Mouse (Mus musculus) forebrain, embryonic 15.5 days (tissue): ENCODE data around the gene Nsf. TPM values are rescaled to one million over a fixed set of nuclear protein-coding genes. Genes with fewer than 3 reads are reported as not detected.
"Not testable (repeated sequence)": the region's sequence is repeated elsewhere in the genome, so short reads cannot be mapped to it uniquely, and the experiment has no call there.

Experiments
- ATAC-seq: fragments of 200-750 bp; cut with Nextera tagmentation; replicated peaks from 2 replicates; pipeline ENCODE4 v1.8.0; 2017; ENCODE audit warnings: mild to moderate bottlenecking, moderate TSS enrichment, moderate library complexity
- H3K27ac ChIP-seq: fragments of 300-500 bp; sonication (generic); replicated peaks from 2 replicates; pipeline ENCODE4 v1.5.1; 2015; ENCODE audit warnings: mild to moderate bottlenecking, inconsistent platforms
- H3K27me3 ChIP-seq: fragments of 300-500 bp; sonication (generic); 2 replicates; pipeline ENCODE4 v1.6.1; 2015; ENCODE audit warnings: inconsistent platforms
- H3K36me3 ChIP-seq: fragments of 300-500 bp; sonication (generic); 2 replicates; pipeline ENCODE4 v1.6.1; 2015; ENCODE audit warnings: mild to moderate bottlenecking, inconsistent platforms
- H3K4me1 ChIP-seq: fragments of 300-500 bp; sonication (generic); 2 replicates; pipeline ENCODE4 v1.6.1; 2015; ENCODE audit warnings: inconsistent platforms
- H3K4me2 ChIP-seq: fragments of 300-500 bp; sonication (generic); replicated peaks from 2 replicates; pipeline ENCODE4 v1.6.1; 2015; ENCODE audit warnings: mild to moderate bottlenecking, inconsistent platforms
- H3K4me3 ChIP-seq: fragments of 300-500 bp; sonication (generic); 2 replicates; pipeline ENCODE4 v1.5.1; 2015; ENCODE audit warnings: mild to moderate bottlenecking, inconsistent platforms
- H3K9ac ChIP-seq: fragments of 300-500 bp; sonication (generic); replicated peaks from 2 replicates; pipeline ENCODE4 v1.6.1; 2015; ENCODE audit warnings: mild to moderate bottlenecking, inconsistent platforms
- H3K9me3 ChIP-seq: fragments of 300-500 bp; sonication (generic); 2 replicates; pipeline ENCODE4 v1.6.1; 2016; ENCODE audit warnings: inconsistent platforms
- WGBS: fragments of 180-500 bp; shearing (Covaris S2); methylation state at CpG from one replicate; pipeline ENCODE4 v1.1.7; 2015; ENCODE audit warnings: mixed read lengths; 5-methylcytosine and 5-hydroxymethylcytosine counted together
- polyA plus RNA-seq: library from polyadenylated mRNA; unstranded; fragments of >200 nt; fragmentation: Nextera tagmentation; extraction: Ambion mirVana; gene quantifications from 2 replicates; pipeline ENCODE4 v1.2.1, GENCODE M21; 2015

The Nsf gene
- polyA plus RNA-seq: 94.5 and 94.7 TPM in 2 replicates

DNA sequence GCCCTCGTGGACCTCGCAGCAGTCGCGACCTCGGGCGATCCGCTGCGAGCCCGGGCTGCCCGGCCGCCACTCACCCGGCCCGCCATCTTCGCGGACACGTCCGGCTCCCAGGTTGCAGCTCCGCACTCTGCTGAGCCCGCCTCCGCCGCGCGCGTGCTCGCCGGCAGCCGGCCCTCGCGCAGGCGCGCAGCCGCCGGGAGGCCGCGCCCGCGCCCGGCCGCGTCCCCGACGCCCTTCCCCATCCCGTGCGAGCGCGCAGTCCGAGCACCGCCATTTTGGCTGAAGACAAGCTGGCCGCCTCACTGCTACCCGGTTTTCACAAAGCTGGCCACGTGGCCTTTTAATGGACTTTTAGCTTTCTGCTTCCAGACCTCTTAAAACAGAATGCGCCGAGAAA lies at the start of gene Nsf:
Gene Nsf (minus strand): TSS at position 161 of the 397 bp plus-strand sequence.
- peaks cover 22% of the 10 kb centered on the region for H3K4me1 ChIP-seq
- H3K4me2 ChIP-seq: peak within 1 kb of the TSS; percentile 51
- no peaks in the 10 kb centered on the region for H3K36me3 ChIP-seq
- H3K27ac ChIP-seq: peak within 1 kb of the TSS; percentile 65
- H3K4me3 ChIP-seq: peak within 1 kb of the TSS; percentile 75
- WGBS: under 1% methylated on average over 52 of the region's 53 CpGs
- peak; percentile 93 for ATAC-seq
- H3K9me3 ChIP-seq: no peaks in the 10 kb centered on the region
- H3K27me3 ChIP-seq: no peaks in the 10 kb centered on the region
- H3K9ac ChIP-seq: peak within 1 kb of the TSS; percentile 83

DNA sequence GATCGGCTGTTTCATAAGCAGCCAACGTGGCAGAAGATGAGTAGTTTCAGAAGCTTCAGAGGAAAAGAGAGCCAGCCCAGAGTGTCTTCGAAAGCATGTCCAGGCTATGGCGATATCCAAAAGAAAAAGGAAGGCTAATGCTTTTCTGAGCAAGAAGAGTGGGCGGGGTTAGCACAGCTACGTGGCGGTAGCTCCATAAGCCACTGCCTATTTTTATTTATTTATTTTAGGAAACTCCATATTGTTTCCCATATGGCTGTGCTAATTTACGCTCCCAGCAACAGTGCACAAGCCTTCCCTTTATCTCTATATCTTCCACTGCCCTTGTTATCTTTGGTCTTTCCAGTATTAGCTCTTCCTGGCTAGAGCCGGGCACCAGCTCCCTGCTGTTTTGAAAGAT lies 49.5 kb upstream of the Nsf start:
- Histone ChIP-seq H3K27me3 (no peaks in the 10 kb centered on the region), H3K27ac (no peak overlapping the region), H3K9me3 (no peaks in the 10 kb centered on the region), H3K4me1 (no peaks in the 10 kb centered on the region), H3K9ac (no peak overlapping the region), H3K4me2 (no peak overlapping the region), H3K36me3 (no peaks in the 10 kb centered on the region), H3K4me3 (no peak overlapping the region)
- WGBS: 63% methylated on average over 9 of the region's 9 CpGs
- ATAC-seq: no peak

DNA sequence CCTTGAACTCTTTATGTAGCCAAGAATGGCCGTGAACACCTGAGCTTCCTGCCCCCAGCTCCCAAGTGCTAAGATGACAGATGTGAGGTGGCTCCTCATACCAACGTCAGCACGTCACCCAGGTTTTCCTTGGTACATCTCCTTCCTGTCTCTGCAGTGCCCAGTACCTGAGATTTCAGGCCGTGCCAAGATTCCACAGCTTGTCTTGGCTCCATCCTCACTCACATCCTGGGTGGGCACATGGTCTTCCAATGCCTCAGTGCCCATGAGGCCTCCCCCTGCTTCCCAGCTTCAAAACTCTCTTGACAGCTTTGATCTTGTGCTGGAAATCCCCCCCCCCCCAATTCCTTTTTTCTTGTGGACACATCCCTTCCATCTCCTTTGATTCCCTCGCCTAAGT lies 48.3 kb upstream of the Nsf start:
- WGBS: 89% methylated on average over 5 of the region's 5 CpGs
- Histone ChIP-seq H3K4me2 (no peak overlapping the region), H3K9ac (no peak overlapping the region), H3K4me3 (no peak overlapping the region), H3K4me1 (no peaks in the 10 kb centered on the region), H3K9me3 (no peaks in the 10 kb centered on the region), H3K36me3 (no peaks in the 10 kb centered on the region), H3K27ac (no peak overlapping the region), H3K27me3 (no peaks in the 10 kb centered on the region)
- no peak for ATAC-seq

DNA sequence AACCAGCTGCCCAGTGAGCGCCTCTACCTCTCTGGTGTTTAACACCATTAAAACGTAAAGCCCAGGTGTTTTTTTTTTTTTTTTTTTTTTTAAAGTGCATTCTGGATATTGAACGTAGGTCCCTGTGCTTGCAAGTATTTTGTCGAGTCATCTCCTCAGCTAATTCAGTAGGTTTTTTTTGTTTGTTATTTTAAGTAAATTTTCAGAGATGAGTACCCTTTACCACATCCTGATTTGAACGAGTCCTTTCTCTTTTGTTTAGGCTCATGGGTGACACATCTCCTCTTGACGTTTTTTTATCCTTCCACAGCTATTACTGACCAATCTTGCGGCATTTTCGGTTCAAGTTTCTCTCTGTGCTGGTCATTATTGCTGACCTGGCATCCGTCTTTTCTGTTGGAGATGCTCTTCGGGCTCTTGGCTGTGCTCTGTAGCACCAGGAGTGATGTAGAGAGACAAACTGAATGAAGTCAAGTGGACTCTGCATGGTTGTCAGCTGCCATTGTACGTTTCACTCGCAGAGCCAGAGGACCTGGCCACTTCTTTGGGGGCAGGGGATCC lies 47.6 kb upstream of the Nsf start:
- no peak overlapping the region for H3K4me2 ChIP-seq
- no peaks in the 10 kb centered on the region for H3K27me3 ChIP-seq
- no peaks in the 10 kb centered on the region for H3K36me3 ChIP-seq
- H3K27ac ChIP-seq: no peak overlapping the region
- 87% methylated on average over 12 of the region's 12 CpGs for WGBS
- no peaks in the 10 kb centered on the region for H3K9me3 ChIP-seq
- H3K4me3 ChIP-seq: no peak overlapping the region
- ATAC-seq: no peak
- H3K4me1 ChIP-seq: no peaks in the 10 kb centered on the region
- no peak overlapping the region for H3K9ac ChIP-seq

DNA sequence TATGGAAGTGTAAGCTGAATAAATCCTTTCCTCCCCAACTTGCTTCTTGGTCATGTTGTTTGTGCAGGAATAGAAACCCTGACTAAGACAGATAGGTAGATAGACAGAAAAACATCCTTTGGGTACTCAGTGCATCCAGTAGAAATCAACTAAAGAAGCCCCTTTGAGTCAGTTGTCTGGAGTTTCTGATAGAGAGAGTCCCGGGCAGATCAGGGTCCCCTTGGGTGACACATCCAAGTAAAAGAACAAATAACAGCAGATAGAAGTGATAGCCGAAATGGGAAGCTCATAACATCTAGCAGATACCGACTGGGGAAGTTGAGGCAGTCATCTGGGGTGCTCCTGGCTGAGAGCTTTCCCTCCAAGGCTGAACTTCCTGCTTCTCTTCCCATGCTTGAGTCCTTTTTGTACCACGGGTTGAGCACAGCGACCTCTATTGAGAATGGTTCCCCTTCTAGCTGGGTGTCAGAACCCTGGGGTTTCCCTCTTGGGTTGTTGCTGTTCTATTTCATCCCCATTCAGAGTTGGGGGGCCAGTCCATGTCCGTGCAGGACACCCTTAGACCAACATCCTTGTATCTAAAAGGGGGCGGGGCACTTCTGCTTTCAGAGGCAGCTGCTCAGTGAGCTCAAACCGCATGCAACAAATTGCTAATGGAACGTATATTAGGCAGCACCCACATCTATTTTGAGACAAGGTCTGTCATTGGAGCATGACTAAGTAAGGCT lies 47.0 kb upstream of the Nsf start:
- H3K9ac ChIP-seq: no peak overlapping the region
- H3K27me3 ChIP-seq: no peaks in the 10 kb centered on the region
- H3K4me2 ChIP-seq: no peak overlapping the region
- no peaks in the 10 kb centered on the region for H3K36me3 ChIP-seq
- WGBS: 82% methylated on average over 9 of the region's 9 CpGs
- ATAC-seq: no peak
- no peak overlapping the region for H3K27ac ChIP-seq
- H3K4me3 ChIP-seq: no peak overlapping the region
- no peaks in the 10 kb centered on the region for H3K4me1 ChIP-seq
- no peaks in the 10 kb centered on the region for H3K9me3 ChIP-seq

DNA sequence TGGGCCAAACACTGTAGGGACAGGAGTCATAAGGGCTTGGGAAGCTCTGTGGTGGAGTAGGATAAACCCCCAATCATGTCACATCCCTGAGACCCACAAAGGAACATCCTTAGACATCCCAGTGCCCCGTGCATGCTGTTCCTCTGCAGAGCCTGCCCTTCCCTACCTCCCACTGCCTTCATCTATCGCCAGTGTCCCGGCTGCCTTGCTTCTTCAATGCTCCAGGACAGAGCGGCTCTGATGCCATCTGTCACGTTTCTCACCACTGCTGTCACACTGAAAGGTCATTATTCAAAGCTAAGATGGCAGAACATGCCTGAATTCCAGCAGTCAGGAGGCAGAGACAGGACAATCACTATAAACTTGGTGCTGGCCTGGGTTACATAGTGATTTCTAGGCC lies 44.9 kb upstream of the Nsf start:
- Histone ChIP-seq H3K36me3 (no peaks in the 10 kb centered on the region), H3K4me2 (no peak overlapping the region), H3K27ac (no peak overlapping the region), H3K9ac (no peak overlapping the region), H3K4me3 (no peak overlapping the region), H3K4me1 (no peaks in the 10 kb centered on the region), H3K9me3 (no peaks in the 10 kb centered on the region), H3K27me3 (no peaks in the 10 kb centered on the region)
- 69% methylated on average over 5 of the region's 5 CpGs for WGBS
- no peak for ATAC-seq

DNA sequence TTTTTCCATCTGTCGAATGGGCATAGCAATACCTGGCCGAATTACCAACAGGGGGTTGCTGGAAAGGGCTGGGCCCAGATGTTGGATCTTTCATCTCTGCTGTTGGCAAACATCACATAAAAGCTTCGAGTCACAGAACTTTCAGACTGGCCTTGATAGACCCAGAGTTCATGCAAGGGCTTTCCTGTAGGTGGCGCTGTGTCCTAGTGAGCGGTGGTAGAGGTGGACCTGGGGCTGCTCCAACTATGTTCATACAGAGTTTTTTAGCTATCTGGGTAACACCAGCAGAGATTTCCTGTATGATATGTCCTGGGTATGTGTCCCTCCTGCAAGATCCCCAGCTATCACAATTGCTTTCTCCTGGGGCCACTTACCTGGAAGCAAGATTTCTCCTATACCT lies 43.5 kb upstream of the Nsf start:
- Histone ChIP-seq H3K27ac (no peak overlapping the region), H3K36me3 (no peaks in the 10 kb centered on the region), H3K27me3 (no peaks in the 10 kb centered on the region), H3K4me3 (no peak overlapping the region), H3K4me1 (no peaks in the 10 kb centered on the region), H3K4me2 (no peak overlapping the region), H3K9me3 (no peaks in the 10 kb centered on the region), H3K9ac (no peak overlapping the region)
- no peak for ATAC-seq
- 11% methylated on average over 5 of the region's 5 CpGs for WGBS

DNA sequence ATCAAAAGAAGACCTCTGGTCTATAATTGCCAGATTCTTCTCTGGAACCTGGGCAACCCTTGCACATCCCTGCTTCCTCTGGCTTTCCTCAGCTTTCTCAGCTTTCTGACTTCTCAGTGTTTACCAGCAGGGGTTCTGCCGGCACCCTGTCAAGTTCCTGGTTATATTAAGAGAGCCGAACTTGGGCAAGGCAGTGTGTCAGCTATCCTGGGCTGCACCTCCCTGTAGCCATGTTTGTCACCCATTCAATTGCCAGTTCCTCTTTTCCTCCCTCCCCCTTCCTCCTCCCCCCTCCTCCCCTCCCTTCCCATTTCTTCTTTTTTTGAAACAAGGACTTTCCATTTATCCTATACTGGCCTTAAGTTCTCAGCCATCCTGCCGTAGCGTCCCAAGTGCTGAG lies 38.8 kb upstream of the Nsf start:
- H3K4me1 ChIP-seq: no peaks in the 10 kb centered on the region
- ATAC-seq: no peak
- no peaks in the 10 kb centered on the region for H3K9me3 ChIP-seq
- 64% methylated on average over 4 of the region's 4 CpGs for WGBS
- no peak overlapping the region for H3K4me2 ChIP-seq
- H3K27ac ChIP-seq: no peak overlapping the region
- no peak overlapping the region for H3K9ac ChIP-seq
- no peak overlapping the region for H3K4me3 ChIP-seq
- no peaks in the 10 kb centered on the region for H3K27me3 ChIP-seq
- H3K36me3 ChIP-seq: no peaks in the 10 kb centered on the region

DNA sequence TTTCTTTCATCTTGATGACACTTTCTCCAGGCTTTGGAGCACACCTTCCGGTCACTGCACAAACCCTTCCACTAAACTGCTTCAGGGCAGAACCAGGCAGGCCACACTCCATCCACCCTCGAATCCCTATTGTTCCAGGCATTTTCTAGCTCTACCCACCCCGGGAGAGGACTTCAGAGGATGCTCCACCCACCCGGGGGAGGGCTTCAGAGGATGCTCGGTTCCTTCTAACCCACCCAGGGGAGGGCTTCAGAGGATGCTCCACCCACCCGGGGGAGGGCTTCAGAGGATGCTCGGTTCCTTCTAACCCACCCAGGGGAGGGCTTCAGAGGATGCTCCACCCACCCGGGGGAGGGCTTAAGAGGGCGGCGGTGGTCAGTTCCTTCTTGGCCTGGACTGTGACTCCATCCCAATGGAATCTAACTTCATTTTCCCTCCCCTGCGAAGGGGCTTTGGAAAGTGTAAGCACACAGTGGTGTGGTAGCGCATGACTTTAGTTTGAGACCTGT lies 36.2 kb upstream of the Nsf start:
- H3K36me3 ChIP-seq, H3K27me3 ChIP-seq, H3K9me3 ChIP-seq, H3K4me2 ChIP-seq, H3K9ac ChIP-seq, H3K27ac ChIP-seq, H3K4me3 ChIP-seq, H3K4me1 ChIP-seq: not testable (repeated sequence)
- 13% methylated on average over 12 of the region's 12 CpGs for WGBS
- peak; percentile 75 for ATAC-seq

DNA sequence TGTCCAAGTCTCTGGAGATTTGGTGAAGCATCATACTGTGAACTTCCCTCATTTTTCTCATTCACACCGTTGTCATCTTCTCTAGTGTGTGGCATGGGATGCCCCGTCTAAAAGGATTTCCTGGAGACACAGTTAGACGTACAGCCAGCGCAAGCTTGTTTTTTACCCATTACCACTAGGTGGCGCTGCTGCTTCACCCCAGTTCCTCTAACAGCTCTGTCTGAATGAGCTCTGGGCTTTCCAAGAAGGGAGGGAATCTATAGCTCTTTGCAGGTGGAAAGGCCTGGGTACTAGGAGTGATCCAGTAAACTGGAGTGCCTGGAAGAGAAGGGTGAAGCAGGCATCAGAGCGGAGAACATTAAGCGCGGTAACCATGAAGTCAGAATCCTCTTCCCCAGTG lies 33.6 kb upstream of the Nsf start:
- Histone ChIP-seq H3K4me3 (no peak overlapping the region), H3K27ac (no peak overlapping the region), H3K4me1 (no peaks in the 10 kb centered on the region), H3K36me3 (peaks cover 29% of the 10 kb centered on the region), H3K27me3 (no peaks in the 10 kb centered on the region), H3K9ac (no peak overlapping the region), H3K4me2 (no peak overlapping the region), H3K9me3 (no peaks in the 10 kb centered on the region)
- 20% methylated on average over 8 of the region's 8 CpGs for WGBS
- ATAC-seq: peak; percentile 80

DNA sequence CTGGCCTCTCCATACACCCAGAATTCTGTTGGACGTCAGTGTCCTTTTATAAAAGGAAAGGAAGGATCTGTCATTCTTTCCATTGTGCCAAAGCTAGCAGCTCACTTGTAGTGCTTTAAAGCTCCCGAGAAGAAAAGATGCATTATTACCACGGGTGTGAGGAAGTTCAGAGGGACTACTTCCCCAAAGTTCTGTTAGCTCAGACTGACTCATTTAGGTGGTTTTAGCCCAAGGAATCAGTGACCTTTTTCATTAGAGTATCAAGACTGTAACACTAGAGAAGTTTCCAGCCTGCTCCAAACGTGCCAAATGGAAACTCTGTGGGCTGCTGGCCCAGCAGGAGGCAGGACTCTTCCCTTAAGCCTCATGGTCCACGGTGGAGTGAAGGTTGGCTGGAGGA lies 30.2 kb upstream of the Nsf start:
- H3K9ac ChIP-seq: no peak overlapping the region
- H3K9me3 ChIP-seq: no peaks in the 10 kb centered on the region
- no peak for ATAC-seq
- no peaks in the 10 kb centered on the region for H3K4me1 ChIP-seq
- 58% methylated on average over 5 of the region's 5 CpGs for WGBS
- no peak overlapping the region for H3K4me2 ChIP-seq
- H3K27ac ChIP-seq: no peak overlapping the region
- H3K4me3 ChIP-seq: no peak overlapping the region
- H3K27me3 ChIP-seq: no peaks in the 10 kb centered on the region
- H3K36me3 ChIP-seq: peaks cover 48% of the 10 kb centered on the region

DNA sequence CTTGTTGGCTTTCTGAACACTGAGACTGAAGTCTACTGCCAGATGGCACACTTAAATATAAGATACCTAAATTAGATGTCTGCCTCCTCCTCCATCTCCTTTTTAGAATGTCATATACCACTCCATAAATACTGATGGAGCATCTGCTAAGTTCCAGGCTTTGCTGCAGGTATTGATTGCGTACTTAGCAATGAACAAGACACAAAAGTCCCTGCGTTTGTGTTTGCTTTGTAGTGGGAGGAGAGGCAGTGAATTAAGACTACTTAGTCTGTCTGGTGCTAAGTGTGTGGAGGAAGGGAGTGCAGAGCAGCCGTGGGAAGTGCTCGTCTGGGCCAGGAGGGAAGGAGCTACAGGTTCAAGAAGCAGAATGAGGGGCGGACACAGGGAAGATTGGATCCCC lies 28.0 kb upstream of the Nsf start:
- Histone ChIP-seq H3K9ac (no peak overlapping the region), H3K4me3 (no peak overlapping the region), H3K27ac (no peak overlapping the region), H3K36me3 (peaks cover 59% of the 10 kb centered on the region), H3K27me3 (no peaks in the 10 kb centered on the region), H3K4me2 (no peak overlapping the region), H3K9me3 (no peaks in the 10 kb centered on the region), H3K4me1 (no peaks in the 10 kb centered on the region)
- WGBS: 79% methylated on average over 5 of the region's 5 CpGs
- ATAC-seq: no peak

DNA sequence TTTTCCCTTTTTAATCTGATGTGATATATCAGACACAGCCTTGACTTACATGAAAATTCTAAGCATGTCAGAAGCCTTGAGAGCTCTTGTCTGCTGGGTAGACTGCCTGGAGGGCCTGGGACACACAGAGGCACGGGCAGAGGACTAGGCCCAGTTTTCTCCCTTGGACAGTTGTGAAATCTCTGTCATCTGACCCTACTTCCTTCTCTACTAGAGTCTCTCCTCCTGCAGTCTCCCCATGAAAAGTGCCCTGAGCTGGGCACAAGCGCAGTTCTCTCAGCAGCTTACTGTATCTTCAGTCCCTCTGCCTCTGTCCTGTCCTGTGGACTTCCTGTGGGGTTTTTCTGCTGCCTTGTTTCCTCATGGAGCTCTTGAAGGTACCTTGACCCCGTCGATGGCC lies 25.5 kb upstream of the Nsf start:
- no peaks in the 10 kb centered on the region for H3K27me3 ChIP-seq
- no peaks in the 10 kb centered on the region for H3K4me1 ChIP-seq
- no peak overlapping the region for H3K27ac ChIP-seq
- H3K9ac ChIP-seq: no peak overlapping the region
- 87% methylated on average over 4 of the region's 4 CpGs for WGBS
- no peaks in the 10 kb centered on the region for H3K9me3 ChIP-seq
- H3K4me3 ChIP-seq: no peak overlapping the region
- H3K4me2 ChIP-seq: no peak overlapping the region
- H3K36me3 ChIP-seq: peaks cover 69% of the 10 kb centered on the region
- ATAC-seq: no peak
